Mouse (Mus musculus): ENCODE results near the gene Fuca2. TPM values are rescaled to one million over a fixed set of nuclear protein-coding genes. Genes with fewer than 3 reads are reported as not detected.

Fuca2 gene
- polyA plus RNA-seq, 1 experiment from 2014 or later, result 45.1 TPM

DNA sequence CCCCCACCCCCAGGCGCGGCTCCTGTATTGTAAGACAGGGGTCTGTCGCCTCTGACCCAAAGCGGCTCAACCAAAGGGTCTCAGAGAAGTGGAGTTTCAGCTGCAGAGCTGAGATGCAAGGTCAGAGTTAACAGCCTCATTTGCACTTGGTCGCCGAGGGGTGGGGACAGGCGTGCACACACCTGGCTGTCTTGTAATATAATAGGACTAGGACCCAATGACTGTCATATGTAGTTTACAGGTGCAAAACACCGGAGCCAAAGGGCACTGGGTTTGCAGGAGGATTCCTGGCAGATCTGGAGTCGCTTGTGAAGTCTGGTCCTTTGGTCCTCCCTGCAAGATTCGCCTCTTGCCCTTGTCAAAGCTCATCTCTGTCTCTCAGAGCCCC lies 24.8 kb upstream of the Fuca2 start:
- H3K36me3 ChIP-seq (replicated peaks; ENCODE audit: control insufficient read depth, insufficient read depth), result no peaks in the 10 kb centered on the region
- 6% methylated on average over 10 of the region's 10 CpGs for WGBS
- H3K4me1 ChIP-seq (replicated peaks; ENCODE audit: control insufficient read depth, insufficient read depth, low read length), result 0 out of 2 replicates have a peak, but pooled peaks cover 4% of the 10 kb centered on the region
- H3K27ac ChIP-seq, result no peak overlapping the region
- H3K27me3 ChIP-seq (ENCODE audit: control insufficient read depth, insufficient read depth, low read length), result peaks cover 40% of the 10 kb centered on the region
- no peak for DNase-seq (ENCODE audit: low spot score)
- no peaks in the 10 kb centered on the region for H3K9me3 ChIP-seq (ENCODE audit: control insufficient read depth, low read length)
- peak overlapping the region; percentile 100 for H3K4me2 ChIP-seq (replicated peaks)
- peak overlapping the region; percentile 73 for H3K4me3 ChIP-seq (replicated peaks; ENCODE audit: low read length)
- peak; percentile 13; the same call in 1 of the 2 replicates for ATAC-seq (ENCODE audit: low FRiP score)
- H3K9ac ChIP-seq, result peak overlapping the region; percentile 69

DNA sequence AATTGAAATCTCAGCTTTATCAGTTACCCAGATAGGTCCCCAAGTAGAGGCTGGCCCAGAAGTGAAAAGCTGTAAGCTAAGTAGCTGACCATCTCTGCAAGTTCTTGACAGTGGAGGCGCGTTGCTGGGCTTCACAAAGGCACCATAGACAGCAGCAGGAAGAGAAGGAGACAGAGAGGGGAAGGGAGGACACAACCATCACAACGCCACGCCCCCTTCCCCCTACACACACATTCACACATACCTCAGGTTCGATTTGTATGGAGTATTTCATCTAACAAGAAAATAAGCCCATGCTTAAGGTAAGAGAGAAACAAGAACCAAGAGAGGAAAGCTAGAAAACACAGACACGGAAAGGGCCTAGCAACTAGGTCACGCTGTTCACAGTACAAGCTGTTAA lies 24.2 kb upstream of the Fuca2 start:
- 35% methylated on average over 7 of the region's 7 CpGs for WGBS
- Histone ChIP-seq H3K4me2 (replicated peaks) (peak overlapping the region; percentile 100; the same call in 1 of the 2 replicates), H3K27me3 (ENCODE audit: control insufficient read depth, insufficient read depth, low read length) (peaks cover 40% of the 10 kb centered on the region), H3K9me3 (ENCODE audit: control insufficient read depth, low read length) (no peaks in the 10 kb centered on the region), H3K4me1 (replicated peaks; ENCODE audit: control insufficient read depth, insufficient read depth, low read length) (0 out of 2 replicates have a peak, but pooled peaks cover 4% of the 10 kb centered on the region), H3K4me3 (replicated peaks; ENCODE audit: low read length) (0 out of 2 replicates have a peak overlapping the region, but pooled peaks have one; percentile 73), H3K9ac (no peak overlapping the region), H3K36me3 (replicated peaks; ENCODE audit: control insufficient read depth, insufficient read depth) (no peaks in the 10 kb centered on the region), H3K27ac (no peak overlapping the region)
- no peak for DNase-seq (ENCODE audit: low spot score)
- no peak for ATAC-seq (ENCODE audit: low FRiP score)

DNA sequence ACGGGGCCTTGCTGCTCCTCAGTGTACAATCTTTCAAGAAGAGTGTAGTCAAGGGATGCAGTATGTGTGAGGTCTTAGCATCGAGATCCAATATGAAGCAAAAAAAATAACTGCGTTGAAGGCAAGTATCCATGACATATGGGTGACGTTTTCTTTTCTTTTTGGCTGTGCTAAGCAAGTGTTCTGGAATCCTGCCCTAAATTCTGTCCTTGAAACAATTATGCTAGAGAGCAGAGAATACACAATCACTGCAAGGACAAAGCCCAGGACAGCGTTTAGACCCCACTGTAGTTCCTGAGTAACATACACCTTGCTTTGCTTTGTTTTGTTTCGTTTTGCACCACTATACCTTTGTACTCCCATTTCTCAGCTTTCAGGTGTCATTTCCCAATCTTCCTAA lies 20.0 kb upstream of the Fuca2 start:
- Histone ChIP-seq H3K4me1 (replicated peaks; ENCODE audit: control insufficient read depth, insufficient read depth, low read length) (0 out of 2 replicates have a peak, but pooled peaks cover 3% of the 10 kb centered on the region), H3K27ac (no peak overlapping the region), H3K36me3 (replicated peaks; ENCODE audit: control insufficient read depth, insufficient read depth) (no peaks in the 10 kb centered on the region), H3K27me3 (ENCODE audit: control insufficient read depth, insufficient read depth, low read length) (peaks cover 22% of the 10 kb centered on the region), H3K9me3 (ENCODE audit: control insufficient read depth, low read length) (no peaks in the 10 kb centered on the region), H3K9ac (no peak overlapping the region), H3K4me2 (replicated peaks) (no peak overlapping the region), H3K4me3 (replicated peaks; ENCODE audit: low read length) (no peak overlapping the region)
- WGBS, result 87% methylated on average over 6 of the region's 6 CpGs
- ATAC-seq (ENCODE audit: low FRiP score) (no peak), DNase-seq (ENCODE audit: low spot score) (no peak)

DNA sequence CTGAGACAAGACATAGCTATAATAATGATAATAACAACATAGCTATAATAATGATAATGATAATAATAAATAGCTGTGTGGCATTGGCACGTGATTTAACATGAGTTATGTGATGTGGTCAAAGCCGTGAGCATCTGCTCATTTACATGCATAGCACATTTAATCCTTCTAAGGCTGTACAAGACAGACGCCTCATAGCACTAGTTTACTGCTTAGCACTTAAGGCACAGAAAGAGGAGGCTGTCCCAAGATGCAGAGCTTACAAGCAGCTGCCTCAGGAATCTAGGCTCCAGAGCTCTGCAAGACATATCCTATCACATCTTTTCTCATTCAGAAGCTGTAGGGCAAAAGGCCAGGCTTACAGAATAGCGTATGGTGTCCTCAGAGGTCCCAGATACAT lies 13.4 kb upstream of the Fuca2 start:
- WGBS, result 54% methylated on average over 4 of the region's 4 CpGs
- DNase-seq (ENCODE audit: low spot score), result no peak
- Histone ChIP-seq H3K4me2 (replicated peaks) (no peak overlapping the region), H3K4me1 (replicated peaks; ENCODE audit: control insufficient read depth, insufficient read depth, low read length) (no peaks in the 10 kb centered on the region), H3K9ac (no peak overlapping the region), H3K27ac (no peak overlapping the region), H3K27me3 (ENCODE audit: control insufficient read depth, insufficient read depth, low read length) (no peaks in the 10 kb centered on the region), H3K4me3 (replicated peaks; ENCODE audit: low read length) (no peak overlapping the region), H3K9me3 (ENCODE audit: control insufficient read depth, low read length) (no peaks in the 10 kb centered on the region), H3K36me3 (replicated peaks; ENCODE audit: control insufficient read depth, insufficient read depth) (no peaks in the 10 kb centered on the region)
- no peak for ATAC-seq (ENCODE audit: low FRiP score)

DNA sequence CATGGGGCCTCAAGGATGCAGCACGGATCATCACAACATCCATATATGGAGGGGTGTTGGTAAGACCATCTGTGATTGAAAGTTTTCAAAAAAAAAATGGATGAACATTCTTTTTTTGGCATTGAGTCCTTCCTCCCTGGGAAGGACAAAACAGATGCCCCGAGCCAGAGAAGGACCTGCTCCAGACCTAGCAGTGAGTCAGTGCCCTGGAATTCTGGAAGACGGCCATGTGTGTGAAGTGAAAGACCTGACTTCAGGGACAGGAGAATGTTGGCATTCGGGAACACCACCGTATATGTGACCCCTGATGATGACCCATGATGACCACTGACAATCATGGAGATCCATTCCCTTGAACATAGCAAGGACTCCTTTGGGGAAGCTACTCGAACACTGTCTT lies 9.7 kb upstream of the Fuca2 start:
- Histone ChIP-seq H3K27ac (no peak overlapping the region), H3K9me3 (ENCODE audit: control insufficient read depth, low read length) (no peaks in the 10 kb centered on the region), H3K4me1 (replicated peaks; ENCODE audit: control insufficient read depth, insufficient read depth, low read length) (no peaks in the 10 kb centered on the region), H3K4me3 (replicated peaks; ENCODE audit: low read length) (no peak overlapping the region), H3K4me2 (replicated peaks) (no peak overlapping the region), H3K9ac (no peak overlapping the region), H3K36me3 (replicated peaks; ENCODE audit: control insufficient read depth, insufficient read depth) (no peaks in the 10 kb centered on the region), H3K27me3 (ENCODE audit: control insufficient read depth, insufficient read depth, low read length) (no peaks in the 10 kb centered on the region)
- no peak for DNase-seq (ENCODE audit: low spot score)
- ATAC-seq (ENCODE audit: low FRiP score), result no peak
- WGBS, result 84% methylated on average over 6 of the region's 6 CpGs

DNA sequence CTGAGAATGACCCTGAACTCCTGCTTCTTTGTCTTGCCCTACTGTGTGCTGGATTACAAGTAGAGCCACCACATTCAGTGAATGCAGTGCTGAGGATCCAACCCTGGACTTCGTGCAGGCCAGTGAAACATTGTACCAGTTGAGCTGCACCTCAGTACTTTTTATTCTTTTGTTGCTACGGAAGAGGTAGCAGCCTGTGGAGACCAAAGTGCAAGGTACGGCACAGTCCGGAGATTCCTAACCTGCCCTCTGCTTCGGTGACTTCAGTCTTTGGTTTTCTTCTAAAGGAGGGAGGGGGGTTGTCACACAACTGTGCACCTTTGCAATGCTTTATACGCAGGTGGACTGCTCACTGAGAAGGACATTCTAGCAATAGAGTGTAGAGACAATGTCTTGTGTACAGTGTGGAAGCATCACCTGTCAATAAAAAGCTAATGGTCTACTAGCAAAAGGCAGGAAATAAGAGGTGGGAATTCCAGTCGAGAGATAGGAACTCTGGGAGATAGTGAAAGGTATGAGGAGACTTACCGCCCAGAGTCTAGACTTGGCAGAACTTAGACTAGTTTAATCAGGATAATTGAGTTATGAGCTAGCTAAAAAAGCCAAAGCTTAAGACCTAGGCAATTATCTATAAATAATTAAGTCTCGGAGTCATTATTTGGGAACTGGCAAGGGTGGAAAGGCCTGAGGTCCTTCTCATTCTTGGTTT lies 5.2 kb upstream of the Fuca2 start:
- Histone ChIP-seq H3K27ac (no peak overlapping the region), H3K4me3 (replicated peaks; ENCODE audit: low read length) (no peak overlapping the region), H3K36me3 (replicated peaks; ENCODE audit: control insufficient read depth, insufficient read depth) (no peaks in the 10 kb centered on the region), H3K4me2 (replicated peaks) (no peak overlapping the region), H3K4me1 (replicated peaks; ENCODE audit: control insufficient read depth, insufficient read depth, low read length) (no peaks in the 10 kb centered on the region), H3K9me3 (ENCODE audit: control insufficient read depth, low read length) (no peaks in the 10 kb centered on the region), H3K9ac (no peak overlapping the region), H3K27me3 (ENCODE audit: control insufficient read depth, insufficient read depth, low read length) (no peaks in the 10 kb centered on the region)
- DNase-seq (ENCODE audit: low spot score) (no peak), ATAC-seq (ENCODE audit: low FRiP score) (no peak)
- WGBS, result 91% methylated on average over 9 of the region's 9 CpGs

DNA sequence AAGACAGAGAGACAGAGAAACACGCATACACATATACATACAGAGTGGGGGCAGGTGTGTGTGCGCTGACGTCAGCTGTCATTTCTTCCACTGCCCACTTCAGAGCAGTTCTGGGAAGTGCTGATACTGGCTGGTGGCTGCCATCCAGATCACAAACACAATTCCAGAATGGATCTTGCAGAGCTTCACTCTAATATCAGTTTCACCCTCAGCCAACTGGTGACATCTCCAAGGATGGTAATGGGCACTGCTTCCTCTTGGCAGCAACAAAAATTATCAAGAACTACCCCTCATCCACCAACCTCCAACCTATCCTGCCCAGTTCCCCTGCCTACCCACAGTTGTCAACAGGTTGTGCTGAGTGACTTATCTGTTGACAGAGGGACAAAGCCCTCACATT lies 3.0 kb upstream of the Fuca2 start:
- no peaks in the 10 kb centered on the region for H3K27me3 ChIP-seq (ENCODE audit: control insufficient read depth, insufficient read depth, low read length)
- no peak overlapping the region for H3K4me3 ChIP-seq (replicated peaks; ENCODE audit: low read length)
- ATAC-seq (ENCODE audit: low FRiP score) (no peak), DNase-seq (ENCODE audit: low spot score) (no peak)
- 95% methylated on average over 3 of the region's 3 CpGs for WGBS
- H3K27ac ChIP-seq, result no peak overlapping the region
- H3K4me2 ChIP-seq (replicated peaks), result no peak overlapping the region
- no peaks in the 10 kb centered on the region for H3K36me3 ChIP-seq (replicated peaks; ENCODE audit: control insufficient read depth, insufficient read depth)
- no peaks in the 10 kb centered on the region for H3K4me1 ChIP-seq (replicated peaks; ENCODE audit: control insufficient read depth, insufficient read depth, low read length)
- no peak overlapping the region for H3K9ac ChIP-seq
- H3K9me3 ChIP-seq (ENCODE audit: control insufficient read depth, low read length), result no peaks in the 10 kb centered on the region

DNA sequence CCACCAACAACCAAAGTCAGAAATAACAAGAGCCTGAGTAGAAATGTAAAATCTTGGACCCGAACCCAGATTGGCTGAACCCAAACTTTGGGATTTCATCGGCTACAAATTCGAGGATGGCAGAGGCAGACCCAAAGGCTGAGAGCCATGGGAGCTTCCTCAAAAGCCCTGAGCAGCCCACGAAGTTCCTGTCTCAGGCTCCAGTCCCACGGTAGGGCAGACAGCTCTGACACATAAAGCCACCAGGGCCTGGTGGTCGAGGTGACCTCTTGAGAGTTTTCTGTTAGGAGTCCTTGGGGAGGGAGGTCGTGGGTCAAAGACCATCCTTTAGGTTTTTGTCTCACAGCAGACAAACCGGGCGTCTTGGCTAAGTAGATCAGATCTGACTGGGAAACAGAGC lies 1.1 kb downstream of the Fuca2 start:
- DNase-seq (ENCODE audit: low spot score), result no peak
- no peak overlapping the region for H3K27ac ChIP-seq
- H3K4me3 ChIP-seq (replicated peaks; ENCODE audit: low read length), result peak overlapping the region; percentile 56
- H3K4me2 ChIP-seq (replicated peaks), result peak overlapping the region; percentile 71
- 46% methylated on average over 9 of the region's 9 CpGs for WGBS
- no peaks in the 10 kb centered on the region for H3K4me1 ChIP-seq (replicated peaks; ENCODE audit: control insufficient read depth, insufficient read depth, low read length)
- ATAC-seq (ENCODE audit: low FRiP score), result no peak
- no peaks in the 10 kb centered on the region for H3K9me3 ChIP-seq (ENCODE audit: control insufficient read depth, low read length)
- H3K9ac ChIP-seq, result peak overlapping the region; percentile 76
- H3K36me3 ChIP-seq (replicated peaks; ENCODE audit: control insufficient read depth, insufficient read depth), result no peaks in the 10 kb centered on the region
- no peaks in the 10 kb centered on the region for H3K27me3 ChIP-seq (ENCODE audit: control insufficient read depth, insufficient read depth, low read length)

DNA sequence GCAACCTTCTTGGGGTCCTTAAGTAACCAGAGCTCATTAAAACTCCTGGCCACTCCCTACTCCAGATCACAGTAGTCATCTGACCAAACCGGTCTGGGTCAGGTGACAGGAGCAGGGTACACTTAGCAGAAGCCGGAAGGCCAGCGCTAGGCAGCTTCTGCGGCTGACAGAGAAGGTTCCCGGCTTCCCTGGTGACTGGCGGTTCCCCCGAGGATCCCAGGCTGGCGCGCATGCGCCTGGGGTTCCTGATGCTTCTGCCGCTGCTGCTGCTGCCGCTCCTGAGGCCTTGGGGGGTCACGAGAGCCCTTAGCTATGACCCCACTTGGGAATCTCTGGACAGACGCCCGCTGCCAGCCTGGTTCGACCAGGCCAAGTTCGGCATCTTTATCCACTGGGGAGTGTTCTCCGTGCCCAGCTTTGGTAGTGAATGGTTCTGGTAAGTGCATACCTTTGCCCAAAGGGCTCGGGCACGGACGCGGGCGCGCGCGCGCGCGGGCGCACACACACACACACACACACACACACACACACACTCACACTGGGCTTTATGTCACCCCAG lies 1.7 kb downstream of the Fuca2 start:
- Histone ChIP-seq H3K36me3 (replicated peaks; ENCODE audit: control insufficient read depth, insufficient read depth) (no peaks in the 10 kb centered on the region), H3K9ac (peak overlapping the region; percentile 76), H3K27me3 (ENCODE audit: control insufficient read depth, insufficient read depth, low read length) (no peaks in the 10 kb centered on the region), H3K27ac (no peak overlapping the region), H3K4me1 (replicated peaks; ENCODE audit: control insufficient read depth, insufficient read depth, low read length) (no peaks in the 10 kb centered on the region), H3K4me2 (replicated peaks) (peak overlapping the region; percentile 71), H3K9me3 (ENCODE audit: control insufficient read depth, low read length) (no peaks in the 10 kb centered on the region), H3K4me3 (replicated peaks; ENCODE audit: low read length) (peak overlapping the region; percentile 56)
- ATAC-seq (ENCODE audit: low FRiP score) (peak; percentile 90), DNase-seq (ENCODE audit: low spot score) (peak; percentile 84)
- WGBS, result 0% methylated on average over 18 of the region's 30 CpGs
